Mouse (Mus musculus) lung, adult 2 months (tissue): Measurements from ENCODE around the gene Iqca.
A peak's percentile ranks its signal among the peaks of the same experiment; 100 is the strongest.

Source experiments
- CTCF ChIP-seq: fragments of 200-500 bp; IDR thresholded peaks from 2 replicates; pipeline ENCODE4 v1.5.1; 2011; ENCODE audit warnings: mild to moderate bottlenecking, low read length, control low read depth; ENCODE audit not compliant: insufficient read depth
- POLR2A ChIP-seq: fragments of 200-500 bp; IDR thresholded peaks from 2 replicates; pipeline ENCODE4 v1.6.1; 2011; ENCODE audit warnings: low read depth, mild to moderate bottlenecking, control low read depth, low read length, borderline replicate concordance; ENCODE audit errors: extremely low read depth

DNA sequence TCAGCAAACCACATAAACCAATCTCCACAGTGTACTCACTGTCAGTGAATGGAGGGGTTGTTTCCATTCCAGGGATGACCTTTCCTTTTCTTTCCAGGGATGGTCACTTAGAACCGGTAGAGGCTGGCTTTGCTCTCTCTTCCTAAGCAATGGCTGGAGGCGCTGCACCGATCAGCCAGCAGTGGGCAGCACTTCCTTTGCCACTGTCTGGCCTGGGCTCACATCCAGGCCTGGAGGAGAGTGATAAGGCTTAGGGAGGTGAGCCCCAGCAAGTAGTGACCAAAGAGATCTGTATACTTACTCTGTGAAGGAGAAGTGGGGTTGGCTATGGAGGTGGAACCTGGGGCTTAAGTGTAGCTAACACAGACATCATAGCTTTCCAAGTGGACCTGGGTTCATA, 126.3 kb downstream of the Iqca start:
- no peak for TF ChIP-seq POLR2A
- TF ChIP-seq CTCF: peak; percentile 55
